Mouse (Mus musculus): ENCODE data around the gene Zdhhc1. TPM values are rescaled to one million over a fixed set of nuclear protein-coding genes. Genes with fewer than 3 reads are reported as not detected.

Zdhhc1 gene
- polyA plus RNA-seq, 1 experiment, result not detected

GRCm38 (mm10) chr8:105464595-105464994 lies 32.1 kb downstream of the Zdhhc1 start:
- H3K4me1 ChIP-seq (ENCODE audit: control insufficient read depth, insufficient read depth, low read length), result peaks cover 28% of the 10 kb centered on the region
- WGBS, result 76% methylated on average over 7 of the region's 7 CpGs
- H3K4me3 ChIP-seq (ENCODE audit: insufficient read depth, low read depth, low read length), result no peak overlapping the region
- TF ChIP-seq POLR2A (IDR thresholded peaks at IDR 0.05; ENCODE audit: insufficient read depth, low read depth, low read length) (no peak), CTCF (IDR thresholded peaks at IDR 0.05; ENCODE audit: insufficient read depth, low read depth, low read length) (no peak)
- H3K27ac ChIP-seq (ENCODE audit: insufficient read depth, low read depth, low read length), result no peak overlapping the region

GRCm38 (mm10) chr8:105461085-105461803 lies 35.5 kb downstream of the Zdhhc1 start:
- WGBS, result 82% methylated on average over 13 of the region's 13 CpGs
- Histone ChIP-seq H3K4me1 (ENCODE audit: control insufficient read depth, insufficient read depth, low read length) (peaks cover 4% of the 10 kb centered on the region; the same call in 1 of the 2 replicates), H3K27ac (ENCODE audit: insufficient read depth, low read depth, low read length) (no peak overlapping the region), H3K4me3 (ENCODE audit: insufficient read depth, low read depth, low read length) (no peak overlapping the region)
- no peak for TF ChIP-seq POLR2A (IDR thresholded peaks at IDR 0.05; ENCODE audit: insufficient read depth, low read depth, low read length)
- no peak for TF ChIP-seq CTCF (IDR thresholded peaks at IDR 0.05; ENCODE audit: insufficient read depth, low read depth, low read length)

- TF ChIP-seq CTCF (IDR thresholded peaks at IDR 0.05; ENCODE audit: insufficient read depth, low read depth, low read length) (no peak), POLR2A (IDR thresholded peaks at IDR 0.05; ENCODE audit: insufficient read depth, low read depth, low read length) (no peak)
- Histone ChIP-seq H3K27ac (ENCODE audit: insufficient read depth, low read depth, low read length) (no peak overlapping the region), H3K4me3 (ENCODE audit: insufficient read depth, low read depth, low read length) (no peak overlapping the region), H3K4me1 (ENCODE audit: control insufficient read depth, insufficient read depth, low read length) (peaks cover 4% of the 10 kb centered on the region)
- WGBS, result 80% methylated on average over 10 of the region's 10 CpGs
These were observed 41.5 kb downstream of the Zdhhc1 start for GRCm38 (mm10) chr8:105455218-105455617.

GRCm38 (mm10) chr8:105454088-105454487 lies 42.6 kb downstream of the Zdhhc1 start:
- peaks cover 4% of the 10 kb centered on the region for H3K4me1 ChIP-seq (ENCODE audit: control insufficient read depth, insufficient read depth, low read length)
- TF ChIP-seq POLR2A (IDR thresholded peaks at IDR 0.05; ENCODE audit: insufficient read depth, low read depth, low read length) (no peak), CTCF (IDR thresholded peaks at IDR 0.05; ENCODE audit: insufficient read depth, low read depth, low read length) (no peak)
- H3K4me3 ChIP-seq (ENCODE audit: insufficient read depth, low read depth, low read length), result no peak overlapping the region
- 69% methylated on average over 5 of the region's 5 CpGs for WGBS
- no peak overlapping the region for H3K27ac ChIP-seq (ENCODE audit: insufficient read depth, low read depth, low read length)

GRCm38 (mm10) chr8:105453296-105453695 lies 43.4 kb downstream of the Zdhhc1 start:
- 71% methylated on average over 5 of the region's 5 CpGs for WGBS
- no peak overlapping the region for H3K4me3 ChIP-seq (ENCODE audit: insufficient read depth, low read depth, low read length)
- TF ChIP-seq CTCF (IDR thresholded peaks at IDR 0.05; ENCODE audit: insufficient read depth, low read depth, low read length), result no peak
- TF ChIP-seq POLR2A (IDR thresholded peaks at IDR 0.05; ENCODE audit: insufficient read depth, low read depth, low read length), result no peak
- H3K27ac ChIP-seq (ENCODE audit: insufficient read depth, low read depth, low read length), result no peak overlapping the region
- H3K4me1 ChIP-seq (ENCODE audit: control insufficient read depth, insufficient read depth, low read length), result peaks cover 4% of the 10 kb centered on the region

- H3K4me3 ChIP-seq (ENCODE audit: insufficient read depth, low read depth, low read length), result no peak overlapping the region
- peaks cover 4% of the 10 kb centered on the region for H3K4me1 ChIP-seq (ENCODE audit: control insufficient read depth, insufficient read depth, low read length)
- TF ChIP-seq POLR2A (IDR thresholded peaks at IDR 0.05; ENCODE audit: insufficient read depth, low read depth, low read length) (no peak), CTCF (IDR thresholded peaks at IDR 0.05; ENCODE audit: insufficient read depth, low read depth, low read length) (no peak)
- H3K27ac ChIP-seq (ENCODE audit: insufficient read depth, low read depth, low read length), result no peak overlapping the region
- 40% methylated on average over 15 of the region's 15 CpGs for WGBS
These were observed 44.6 kb downstream of the Zdhhc1 start for GRCm38 (mm10) chr8:105451903-105452603.

GRCm38 (mm10) chr8:105450977-105451376 lies 45.7 kb downstream of the Zdhhc1 start:
- 73% methylated on average over 1 of the region's 1 CpGs for WGBS
- Histone ChIP-seq H3K4me3 (ENCODE audit: insufficient read depth, low read depth, low read length) (no peak overlapping the region), H3K27ac (ENCODE audit: insufficient read depth, low read depth, low read length) (no peak overlapping the region), H3K4me1 (ENCODE audit: control insufficient read depth, insufficient read depth, low read length) (peaks cover 4% of the 10 kb centered on the region)
- TF ChIP-seq CTCF (IDR thresholded peaks at IDR 0.05; ENCODE audit: insufficient read depth, low read depth, low read length), result no peak
- TF ChIP-seq POLR2A (IDR thresholded peaks at IDR 0.05; ENCODE audit: insufficient read depth, low read depth, low read length), result no peak

GRCm38 (mm10) chr8:105448596-105448995 lies 48.1 kb downstream of the Zdhhc1 start:
- TF ChIP-seq POLR2A (IDR thresholded peaks at IDR 0.05; ENCODE audit: insufficient read depth, low read depth, low read length) (no peak), CTCF (IDR thresholded peaks at IDR 0.05; ENCODE audit: insufficient read depth, low read depth, low read length) (no peak)
- no peak overlapping the region for H3K27ac ChIP-seq (ENCODE audit: insufficient read depth, low read depth, low read length)
- 88% methylated on average over 5 of the region's 5 CpGs for WGBS
- H3K4me3 ChIP-seq (ENCODE audit: insufficient read depth, low read depth, low read length), result no peak overlapping the region
- peaks cover 12% of the 10 kb centered on the region for H3K4me1 ChIP-seq (ENCODE audit: control insufficient read depth, insufficient read depth, low read length)

GRCm38 (mm10) chr8:105448188-105448587 lies 48.5 kb downstream of the Zdhhc1 start:
- H3K27ac ChIP-seq (ENCODE audit: insufficient read depth, low read depth, low read length), result no peak overlapping the region
- TF ChIP-seq CTCF (IDR thresholded peaks at IDR 0.05; ENCODE audit: insufficient read depth, low read depth, low read length) (no peak), POLR2A (IDR thresholded peaks at IDR 0.05; ENCODE audit: insufficient read depth, low read depth, low read length) (no peak)
- 97% methylated on average over 3 of the region's 3 CpGs for WGBS
- H3K4me3 ChIP-seq (ENCODE audit: insufficient read depth, low read depth, low read length), result no peak overlapping the region
- H3K4me1 ChIP-seq (ENCODE audit: control insufficient read depth, insufficient read depth, low read length), result peaks cover 12% of the 10 kb centered on the region

All from olfactory bulb, adult 2 months (tissue).